Mouse (Mus musculus) gonadal fat pad, adult 2 months (tissue): ENCODE measurements around the gene Il11. TPM values are rescaled to one million over a fixed set of nuclear protein-coding genes. Genes with fewer than 3 reads are reported as not detected.
A peak's percentile ranks its signal among the peaks of the same experiment; 100 is the strongest.

Experiments
- DNase-seq: peaks from one replicate; pipeline ENCODE4 v3.0.0-alpha.2; 2012; ENCODE audit warnings: low read depth
- polyA plus RNA-seq: library from polyadenylated mRNA; depleted of rRNA; stranded (reverse); fragments of >200 nt; gene quantifications from 2 replicates; pipeline ENCODE4 v1.2.3, GENCODE M21; 2012; rRNA removed

The Il11 gene
- polyA plus RNA-seq, 1 experiment: 0.34 TPM

DNA sequence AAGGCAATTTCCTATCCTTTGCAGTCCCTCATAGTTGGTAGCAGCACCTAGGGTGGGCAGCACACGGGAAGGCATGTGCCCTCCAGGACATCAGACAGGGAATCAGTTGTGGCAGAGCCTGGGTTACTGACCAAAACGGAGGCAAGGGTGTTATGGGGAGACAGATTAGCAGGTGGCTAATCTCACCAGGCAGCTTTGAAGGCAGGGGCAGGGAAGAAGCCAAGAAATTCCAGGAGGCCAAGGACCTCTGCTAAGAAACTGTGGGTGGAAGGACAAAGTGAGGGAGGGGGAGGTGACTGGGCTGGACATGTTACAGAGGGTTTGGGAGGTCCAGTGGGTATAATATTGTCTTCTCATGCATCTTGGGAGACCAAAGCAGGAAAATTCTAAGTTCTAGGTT, 39.3 kb downstream of the Il11 start:
- no peak for DNase-seq

DNA sequence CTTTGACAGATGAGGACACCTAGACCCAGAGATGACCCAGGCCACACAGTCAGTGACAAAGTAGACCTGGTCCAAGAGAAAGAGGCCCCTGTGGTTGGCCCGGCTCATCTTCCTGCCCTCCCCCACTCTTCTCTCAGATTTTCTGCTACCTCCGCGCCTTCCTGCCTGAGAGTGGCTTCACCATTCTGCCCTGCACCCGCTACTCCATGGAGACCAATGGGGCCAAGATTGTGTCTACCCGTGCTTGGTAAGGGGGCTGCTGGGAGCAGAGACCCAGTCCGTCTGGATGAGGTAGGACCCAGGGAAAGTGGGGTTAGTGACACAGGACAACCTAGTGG, 40.2 kb downstream of the Il11 start:
- no peak for DNase-seq

DNA sequence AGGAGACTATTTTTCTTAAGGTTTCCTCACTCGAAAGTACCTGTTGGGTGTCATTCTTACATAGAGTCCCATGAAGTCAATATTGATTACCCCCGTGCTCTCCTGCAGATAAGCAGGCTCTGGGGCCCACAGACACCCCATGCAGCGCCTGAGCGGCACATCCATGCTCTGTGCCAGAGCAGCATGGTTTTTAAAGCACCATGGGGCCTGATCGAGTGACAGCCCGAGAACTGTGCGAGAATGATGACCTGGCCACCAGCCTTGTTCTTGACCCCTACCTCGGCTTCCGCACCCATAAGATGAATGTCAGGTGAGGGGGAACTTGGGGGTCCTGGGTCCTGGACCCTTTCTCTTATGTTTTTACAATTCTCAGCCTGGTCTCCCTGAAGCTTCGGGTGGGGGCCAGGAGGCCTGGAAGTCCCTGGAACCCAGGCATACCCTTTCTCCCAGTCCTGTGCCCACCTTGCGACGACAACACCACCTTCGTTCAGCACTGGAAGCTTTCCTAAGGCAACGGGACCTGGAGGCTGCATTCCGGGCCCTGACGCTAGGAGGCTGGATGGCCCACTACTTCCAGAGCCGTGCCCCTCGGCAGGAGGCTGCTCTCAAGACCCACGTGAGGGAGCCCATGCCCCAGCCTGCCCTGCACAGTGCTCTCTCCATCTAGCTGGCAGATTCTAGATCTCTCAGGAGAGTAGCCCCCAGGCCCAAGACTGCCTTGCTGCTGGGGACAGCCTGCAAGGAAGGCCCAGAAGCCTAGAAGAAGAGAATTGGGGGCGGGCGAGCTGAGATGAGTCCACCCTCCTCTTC, 40.8 kb downstream of the Il11 start:
- DNase-seq: no peak

DNA sequence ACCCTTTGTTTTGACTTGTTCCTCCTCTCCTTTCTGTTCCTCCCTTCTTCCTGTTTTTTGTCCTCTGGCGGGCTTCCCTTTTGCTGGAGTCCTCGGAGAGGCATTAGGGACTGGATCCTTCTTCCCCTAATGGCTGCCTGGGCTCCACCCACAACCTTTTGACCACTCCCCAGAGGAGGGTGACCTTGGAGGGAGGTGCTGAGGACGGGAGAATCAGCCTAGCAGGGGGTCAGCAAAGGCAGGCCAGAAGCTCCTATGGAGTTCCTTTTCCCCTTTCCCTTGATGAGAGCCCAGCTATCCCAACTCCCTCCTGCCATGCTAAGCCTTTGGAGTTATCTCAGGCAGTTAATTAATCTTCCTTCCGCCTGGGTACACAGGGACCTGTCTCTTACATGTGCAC, 41.5 kb downstream of the Il11 start:
- no peak for DNase-seq

DNA sequence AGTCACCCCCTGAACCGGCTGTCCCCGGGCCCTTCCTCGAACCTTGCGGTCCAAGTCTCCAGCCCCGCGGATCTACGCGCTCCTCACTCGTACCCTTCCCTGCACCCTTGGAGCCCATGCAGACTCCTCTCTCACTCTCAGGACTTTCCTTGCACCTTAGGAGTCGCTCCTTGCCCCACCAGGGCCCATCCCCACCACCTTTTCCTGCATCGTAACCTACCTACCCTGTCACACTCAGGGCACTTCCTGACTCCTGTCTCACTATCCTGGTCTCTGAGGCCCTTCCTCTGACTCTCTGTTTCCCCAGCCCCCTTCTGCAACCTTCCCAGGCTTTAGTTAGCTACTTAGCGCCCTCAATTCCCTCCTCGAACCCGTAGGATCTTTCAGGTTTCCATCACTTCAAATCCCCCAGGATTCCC, 42.3 kb downstream of the Il11 start:
- no peak for DNase-seq

DNA sequence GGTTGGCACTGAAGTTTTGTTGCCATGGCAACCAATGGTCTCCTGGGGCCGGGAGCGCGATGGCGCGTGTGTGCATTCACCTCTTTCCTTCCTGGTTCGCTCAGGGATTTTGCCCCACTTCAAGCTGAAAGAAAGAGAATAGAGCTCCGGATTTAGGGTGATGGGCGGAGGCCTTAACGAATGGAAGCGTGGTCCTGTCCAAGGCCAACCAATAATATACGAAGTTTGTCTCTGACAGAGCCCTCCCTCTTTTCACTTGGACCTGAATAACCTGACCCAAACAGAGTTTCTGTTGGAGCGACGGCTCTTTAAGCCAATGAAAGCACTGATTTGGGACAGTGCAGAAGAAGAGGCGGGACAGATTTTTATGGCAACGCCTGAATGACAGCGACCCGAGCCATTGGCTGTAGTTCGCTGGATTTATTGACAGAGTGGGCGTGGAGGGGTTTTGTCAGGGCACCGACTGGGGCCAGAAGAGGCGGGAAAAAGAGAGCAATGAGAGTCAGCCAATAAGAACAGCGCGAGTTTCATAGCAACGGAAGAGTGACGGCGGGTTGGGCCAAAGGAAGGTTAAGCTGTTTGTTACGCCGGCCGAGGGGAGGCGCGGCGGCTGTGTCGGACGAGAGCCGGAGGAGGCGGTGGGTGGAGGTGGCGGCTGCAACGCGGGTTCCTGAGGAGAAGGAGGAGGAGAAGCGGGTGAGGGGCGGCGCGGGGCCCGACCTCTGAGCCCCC, 42.9 kb downstream of the Il11 start, which contains the start of gene Kmt5c:
TSS of gene Kmt5c (plus strand) at position 572 of the 732 bp plus-strand sequence.
- peak; percentile 100 for DNase-seq

DNA sequence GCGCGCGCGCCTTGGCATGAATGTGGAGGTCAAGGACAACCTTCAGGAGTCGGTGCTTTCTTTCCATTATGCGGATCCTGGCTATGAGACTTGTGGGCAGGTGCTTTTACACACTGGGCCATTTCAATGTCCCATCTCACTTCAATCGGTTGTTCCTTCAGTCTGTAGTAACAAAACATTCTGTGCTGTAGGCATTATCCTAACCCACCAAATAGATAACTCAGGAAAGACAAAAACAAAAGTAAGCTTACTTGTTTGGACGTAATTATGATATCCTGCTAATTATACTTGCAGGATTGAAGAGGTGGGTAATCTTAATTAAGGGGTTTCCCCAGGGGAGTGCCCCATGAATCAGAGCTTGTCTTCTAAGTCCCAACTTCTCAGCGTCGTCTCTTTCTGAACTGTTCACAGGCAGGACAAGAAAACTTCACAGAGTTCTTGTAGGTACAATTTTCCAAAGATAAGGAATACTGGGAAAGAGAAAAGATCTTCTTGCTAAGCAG, 43.6 kb downstream of the Il11 start:
- no peak for DNase-seq

DNA sequence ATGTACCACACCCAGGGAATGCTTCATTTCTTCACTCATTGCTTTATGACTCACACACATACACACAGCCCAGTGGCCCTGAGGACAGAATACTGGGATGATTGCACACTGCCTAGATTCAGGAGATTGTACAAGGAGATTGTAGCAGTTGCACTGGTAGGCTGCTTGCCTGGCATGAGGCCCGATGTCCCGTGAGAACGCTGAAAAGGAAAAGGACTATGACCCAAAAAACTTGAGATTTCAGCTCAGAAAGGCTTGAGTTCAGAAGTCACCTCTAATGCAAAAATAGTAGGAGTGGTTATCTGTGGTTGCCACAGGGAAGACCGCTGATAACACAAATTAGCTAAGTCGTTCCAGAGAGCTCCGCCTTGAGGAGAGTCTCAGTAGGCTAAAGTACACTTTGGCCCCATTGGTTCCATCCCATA, 49.7 kb downstream of the Il11 start:
- DNase-seq: no peak

DNA sequence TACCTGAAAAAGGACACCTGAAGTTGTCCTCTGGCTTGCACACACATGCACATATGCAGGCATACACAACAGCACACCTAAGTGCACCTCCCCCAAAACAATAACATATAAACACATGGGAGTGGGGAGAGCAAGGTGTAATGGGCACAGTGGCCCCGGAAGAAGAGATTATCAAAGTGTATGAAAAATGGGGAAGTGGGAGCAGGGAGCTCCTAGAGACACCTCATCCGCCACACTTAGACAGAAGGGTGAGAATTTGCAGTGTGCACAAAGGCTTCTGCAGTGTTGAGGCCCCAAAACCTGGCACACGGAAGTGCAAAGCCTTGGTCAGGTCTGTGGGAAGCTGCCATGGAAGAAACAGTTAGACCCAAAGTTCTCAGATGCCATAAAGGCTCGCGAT, 51.6 kb downstream of the Il11 start:
- no peak for DNase-seq

DNA sequence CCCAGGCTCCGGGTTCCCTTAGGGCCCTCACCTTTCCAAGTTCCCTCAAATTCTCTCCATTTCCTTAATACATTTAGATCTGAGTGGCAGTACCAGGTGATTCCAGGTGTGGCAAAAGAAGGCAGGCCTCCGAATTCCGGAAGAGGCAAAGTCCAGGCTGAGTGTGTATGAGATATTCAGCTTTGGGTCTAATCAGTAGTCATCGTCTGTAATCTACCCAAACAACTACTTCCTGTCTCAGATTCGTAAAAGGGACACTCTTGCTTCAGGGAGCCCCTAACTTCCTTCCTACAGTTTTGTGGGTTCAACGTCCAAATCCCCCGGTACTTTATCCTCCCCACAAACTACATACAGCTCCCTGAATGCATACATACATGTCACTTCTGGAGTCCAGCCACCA, 57.5 kb downstream of the Il11 start, which contains the start of gene Tmem150b:
TSS of gene Tmem150b (minus strand) at position 81 of the 400 bp plus-strand sequence.
- no peak for DNase-seq

DNA sequence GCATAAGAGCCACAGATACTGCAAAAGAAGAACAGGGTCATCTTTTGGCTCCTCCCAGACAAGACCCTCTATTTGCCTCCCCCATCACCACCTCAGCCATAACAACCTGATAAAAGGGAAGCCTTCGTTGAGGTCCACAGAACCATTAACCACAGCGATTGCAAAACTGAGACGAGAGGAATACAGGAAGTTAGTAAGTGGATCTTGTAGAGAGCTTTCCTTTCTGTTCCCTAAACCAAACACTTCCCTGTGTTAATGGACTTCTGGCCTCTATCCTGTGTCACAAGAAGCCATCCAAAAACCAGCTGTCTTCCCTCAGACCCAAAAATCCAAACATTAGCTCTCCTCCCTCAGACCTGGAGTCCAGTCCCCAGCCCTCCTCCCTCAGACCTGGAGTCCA, 58.3 kb downstream of the Il11 start:
- no peak for DNase-seq

DNA sequence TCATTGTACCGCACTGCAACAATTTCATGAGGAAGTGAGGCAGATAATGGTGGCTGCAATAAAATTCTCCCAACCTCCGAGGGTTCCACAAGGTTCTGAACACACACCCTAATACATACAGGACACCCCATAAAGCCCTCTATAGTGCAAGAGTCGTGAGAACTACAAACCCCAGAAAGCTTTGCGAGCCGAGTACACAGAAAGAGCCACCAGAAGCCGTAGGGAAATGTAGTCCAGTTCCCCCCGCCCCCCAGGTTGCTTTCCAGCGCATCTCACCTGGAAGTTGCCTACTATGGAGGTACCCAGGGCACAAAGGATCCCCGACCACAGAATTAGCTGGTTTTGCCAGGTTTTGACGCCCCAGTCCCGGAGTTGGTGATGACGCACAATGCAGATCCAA, 59.2 kb downstream of the Il11 start:
- DNase-seq: no peak

Other genes starting within 250 kb of the Il11 start
- gene Syt5, start 235.3 kb downstream of the Il11 start, polyA plus RNA-seq: 0.09 and 0.81 TPM in 2 replicates
- gene Ptprh, start 178.8 kb downstream of the Il11 start, polyA plus RNA-seq: 0.05 TPM in 1 of 2 replicates, not detected in the other
- gene Tmem86b, start 151.4 kb downstream of the Il11 start, polyA plus RNA-seq: 13.0 and 16.5 TPM in 2 replicates
- 120 and 134 TPM in 2 replicates for gene Ppp6r1, start 123.8 kb downstream of the Il11 start, polyA plus RNA-seq
- 28.9 and 31.8 TPM in 2 replicates for gene Hspbp1, start 97.8 kb downstream of the Il11 start, polyA plus RNA-seq
- 3.3 TPM in 2 replicates for gene Brsk1, start 92.3 kb downstream of the Il11 start, polyA plus RNA-seq
- 0.89 and 1.2 TPM in 2 replicates for gene Tmem150b, start 57.6 kb downstream of the Il11 start, polyA plus RNA-seq
- gene Kmt5c, start 42.7 kb downstream of the Il11 start, polyA plus RNA-seq: 71.4 and 75.9 TPM in 2 replicates
- 36.7 and 37.2 TPM in 2 replicates for gene Cox6b2, start 29.8 kb downstream of the Il11 start, polyA plus RNA-seq
- gene Fam71e2, start 11.6 kb downstream of the Il11 start, polyA plus RNA-seq: 0.26 and 0.80 TPM in 2 replicates
- gene Tmem190, start 78 bp upstream of the Il11 start, polyA plus RNA-seq: 0.54 and 1.2 TPM in 2 replicates
- 26.4 and 45.7 TPM in 2 replicates for gene Tmem238, start 6.8 kb upstream of the Il11 start, polyA plus RNA-seq
- 262 and 263 TPM in 2 replicates for gene Rpl28, start 10.0 kb upstream of the Il11 start, polyA plus RNA-seq
- 229 and 251 TPM in 2 replicates for gene Ube2s, start 29.7 kb upstream of the Il11 start, polyA plus RNA-seq
- 1.2 and 2.3 TPM in 2 replicates for gene Shisa7, start 61.8 kb upstream of the Il11 start, polyA plus RNA-seq
- 34.9 and 45.7 TPM in 2 replicates for gene Isoc2b, start 87.4 kb upstream of the Il11 start, polyA plus RNA-seq
- 26.4 and 35.4 TPM in 2 replicates for gene Isoc2a, start 94.3 kb upstream of the Il11 start, polyA plus RNA-seq
- 0.09 TPM in 1 of 2 replicates, not detected in the other for gene Gm36210, start 123.7 kb upstream of the Il11 start, polyA plus RNA-seq
- 6.9 and 10.2 TPM in 2 replicates for gene Zfp628, start 132.4 kb upstream of the Il11 start, polyA plus RNA-seq
- gene Nat14, start 139.2 kb upstream of the Il11 start, polyA plus RNA-seq: 3.6 TPM in 2 replicates
- gene Ssc5d, start 142.9 kb upstream of the Il11 start, polyA plus RNA-seq: 8.5 and 12.1 TPM in 2 replicates
- 0.89 and 1.9 TPM in 2 replicates for gene Sbk2, start 181.5 kb upstream of the Il11 start, polyA plus RNA-seq
- gene Sbk3, start 188.3 kb upstream of the Il11 start, polyA plus RNA-seq: 0.12 and 0.20 TPM in 2 replicates
- 37.0 and 39.8 TPM in 2 replicates for gene Zfp579, start 213.3 kb upstream of the Il11 start, polyA plus RNA-seq
- 24.1 and 28.6 TPM in 2 replicates for gene Zfp524, start 231.6 kb upstream of the Il11 start, polyA plus RNA-seq
- 25.6 and 26.5 TPM in 2 replicates for gene Fiz1, start 231.8 kb upstream of the Il11 start, polyA plus RNA-seq
- gene Gm44973, start 232.6 kb upstream of the Il11 start, polyA plus RNA-seq: 0.18 TPM in 1 of 2 replicates, not detected in the other
- gene Zfp865, start 237.5 kb upstream of the Il11 start, polyA plus RNA-seq: 26.7 and 29.1 TPM in 2 replicates
- 5.8 and 7.8 TPM in 2 replicates for gene Ccdc106, start 237.7 kb upstream of the Il11 start, polyA plus RNA-seq